ENCODE assay signal across 20 mouse cellular contexts in the genomic region with DNA sequence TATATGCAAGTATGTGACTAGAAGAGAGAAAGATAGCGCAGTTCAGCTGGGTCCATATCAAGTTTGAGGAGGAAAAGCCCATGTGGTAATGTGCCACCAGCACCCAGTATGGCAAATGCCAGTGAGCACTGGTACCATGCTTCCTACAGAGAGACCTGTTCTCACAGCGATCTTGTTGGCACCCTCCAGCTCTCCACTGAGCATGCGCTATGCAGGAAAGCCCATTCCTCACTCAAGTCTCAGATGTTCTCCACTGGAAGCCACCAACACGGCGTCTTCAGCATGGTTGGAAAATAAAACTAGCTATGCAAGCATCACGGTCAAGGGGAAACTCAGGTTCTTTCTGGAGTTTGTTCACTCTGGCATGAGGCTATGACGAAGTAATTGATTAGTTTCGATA.
"Had no signal": no experiment of that assay in that cellular context is flagged by ENCODE, and none has a peak within 500 bp of the region (broad histone marks: within the 10 kb centered on the region; RNA-seq: fewer than 3 reads in every experiment).

No protein-coding gene starts in this region.

- H3K27me3 ChIP-seq: heart, embryonic 13.5 days; heart, embryonic 15.5 days; intestine, embryonic 15.5 days; limb, embryonic 12.5 days; liver, embryonic 13.5 days; liver, embryonic 15.5 days had no signal

- H3K9me3 ChIP-seq: heart, embryonic 13.5 days; heart, embryonic 15.5 days; intestine, embryonic 15.5 days; limb, embryonic 10.5 days; limb, embryonic 12.5 days; liver, embryonic 13.5 days; liver, embryonic 15.5 days had no signal

- H3K27ac ChIP-seq: gastrocnemius, adult 2 months; heart, embryonic 13.5 days; heart, embryonic 15.5 days; intestine, embryonic 15.5 days; limb, embryonic 10.5 days; limb, embryonic 12.5 days; liver, embryonic 13.5 days; liver, embryonic 15.5 days had no signal

- DNase-seq: gastrocnemius, adult 2 months; gastrocnemius, postnatal 10 days; gastrocnemius, postnatal 25 days; heart, postnatal 14 days; heart, postnatal 4 days; kidney, adult 18-20 months; kidney, adult 8-10 months; kidney, postnatal 10 days; kidney, postnatal 25 days; kidney, postnatal 4 days; liver; liver, embryonic 13.5 days; liver, postnatal 0 days had no signal

- H3K4me3 ChIP-seq: gastrocnemius, adult 2 months; heart, embryonic 13.5 days; heart, embryonic 15.5 days; intestine, embryonic 15.5 days; left cerebral cortex, adult 2 months; limb, embryonic 10.5 days; limb, embryonic 12.5 days; liver, embryonic 13.5 days; liver, embryonic 15.5 days had no signal

- H3K36me3 ChIP-seq: heart, embryonic 13.5 days; heart, embryonic 15.5 days; intestine, embryonic 15.5 days; limb, embryonic 10.5 days; limb, embryonic 12.5 days; liver, embryonic 13.5 days; liver, embryonic 15.5 days had no signal

- H3K4me1 ChIP-seq: liver, embryonic 13.5 days; liver, embryonic 15.5 days had no signal
